Mouse (Mus musculus) cerebellum, postnatal 36 days (tissue): ENCODE measurements around the gene Kmt5a.

Experiments used
- DNase-seq, 2 experiments: peaks; one replicate each; pipeline ENCODE4 v3.0.0; 2021 to 2022; ENCODE audit warnings: mixed read lengths in 2 of 2

Gene Kmt5a

GRCm38 (mm10) chr5:124439447-124440093, at the start of gene Kmt5a:
Kmt5a (plus strand) TSS chr5:124439930.
- DNase-seq = peak; percentile 96

GRCm38 (mm10) chr5:124392412-124392811, 47.3 kb upstream of the Kmt5a start:
- no peak for DNase-seq

- DNase-seq = no peak
Observed at GRCm38 (mm10) chr5:124393726-124394125, 46.0 kb upstream of the Kmt5a start.

- no peak for DNase-seq
Observed at GRCm38 (mm10) chr5:124410808-124411207, 28.9 kb upstream of the Kmt5a start.

DNA sequence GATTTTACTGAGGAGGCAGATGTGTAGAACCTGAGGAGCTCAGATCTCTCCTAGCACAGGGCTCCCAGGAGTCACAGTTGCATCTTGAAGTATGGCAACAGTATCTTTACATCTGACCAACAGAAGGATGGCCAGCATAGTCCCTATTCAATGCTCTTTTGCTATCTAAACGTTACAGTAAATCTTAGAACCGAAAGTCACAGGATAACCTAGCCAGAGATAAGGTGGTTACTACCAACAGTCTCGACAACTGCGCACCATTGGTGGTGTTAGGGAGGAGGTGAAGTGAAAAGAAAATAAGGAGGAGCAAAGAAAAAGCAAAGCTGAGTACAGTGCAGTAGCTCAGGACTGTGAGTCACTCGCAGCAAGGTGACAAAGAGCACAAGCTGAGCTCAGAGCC, 27.6 kb upstream of the Kmt5a start:
- DNase-seq = no peak

GRCm38 (mm10) chr5:124418903-124419302, 20.8 kb upstream of the Kmt5a start:
- DNase-seq = no peak

DNA sequence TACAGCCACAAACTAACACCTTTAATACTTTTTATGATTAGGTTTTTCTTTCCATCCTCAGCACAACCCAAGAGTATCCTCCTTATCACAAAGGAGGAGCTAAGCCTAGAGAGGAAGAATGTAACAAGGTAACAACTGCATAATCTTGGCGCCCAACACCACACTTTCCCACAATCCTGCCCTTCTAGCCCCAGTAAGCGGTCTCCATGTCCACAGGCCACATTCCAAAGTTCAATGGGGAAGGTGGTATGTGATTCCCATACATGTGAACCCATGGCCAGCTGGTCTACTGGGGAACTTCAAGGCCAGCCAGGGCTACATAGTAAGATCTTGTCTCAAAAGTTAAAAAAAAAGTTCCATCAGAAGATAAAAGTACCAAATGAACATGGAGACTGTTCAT, 17.9 kb upstream of the Kmt5a start:
- no peak for DNase-seq

DNA sequence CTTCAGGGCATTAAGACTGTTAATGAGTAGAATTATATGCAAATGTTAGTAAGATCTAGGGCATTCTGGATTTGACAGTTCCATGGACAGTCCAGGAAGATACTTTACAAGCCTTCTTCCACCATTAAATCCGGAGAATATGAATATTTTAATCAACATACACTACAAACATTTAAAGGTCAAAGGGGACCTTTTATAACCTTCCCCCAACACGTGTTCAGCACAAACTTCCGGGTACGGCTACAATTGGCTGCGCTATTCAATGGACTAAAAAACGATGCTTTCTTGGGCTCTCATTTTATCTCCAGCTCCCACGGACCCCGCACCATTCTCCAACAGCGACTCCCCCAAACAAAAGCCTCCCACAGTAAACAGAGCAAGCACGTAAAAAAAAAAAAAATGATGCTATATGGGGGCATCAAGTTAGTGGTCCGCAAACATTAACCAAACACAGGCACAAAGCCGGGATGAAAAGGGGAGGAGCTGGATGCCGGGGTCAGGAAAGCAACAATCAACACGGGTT, 15.5 kb upstream of the Kmt5a start:
- no peak for DNase-seq

- peak in 1 of 2 experiments; percentile 41 for DNase-seq
Observed at GRCm38 (mm10) chr5:124424723-124425411, 14.9 kb upstream of the Kmt5a start.

- peak; percentile 92 to 96 for DNase-seq
Observed at GRCm38 (mm10) chr5:124425412-124426259, 14.1 kb upstream of the Kmt5a start, which contains the start of gene Sbno1. Sbno1 (minus strand) TSS chr5:124426001.

GRCm38 (mm10) chr5:124426475-124427071, 13.2 kb upstream of the Kmt5a start:
- DNase-seq = no peak

GRCm38 (mm10) chr5:124432398-124433012, 7.2 kb upstream of the Kmt5a start:
- peak; percentile 70 to 83 for DNase-seq

GRCm38 (mm10) chr5:124433048-124433447, 6.7 kb upstream of the Kmt5a start:
- DNase-seq = no peak

GRCm38 (mm10) chr5:124438229-124438628, 1.5 kb upstream of the Kmt5a start:
- DNase-seq = no peak

- DNase-seq = no peak
Observed at GRCm38 (mm10) chr5:124438746-124439145, 984 bp upstream of the Kmt5a start.

DNA sequence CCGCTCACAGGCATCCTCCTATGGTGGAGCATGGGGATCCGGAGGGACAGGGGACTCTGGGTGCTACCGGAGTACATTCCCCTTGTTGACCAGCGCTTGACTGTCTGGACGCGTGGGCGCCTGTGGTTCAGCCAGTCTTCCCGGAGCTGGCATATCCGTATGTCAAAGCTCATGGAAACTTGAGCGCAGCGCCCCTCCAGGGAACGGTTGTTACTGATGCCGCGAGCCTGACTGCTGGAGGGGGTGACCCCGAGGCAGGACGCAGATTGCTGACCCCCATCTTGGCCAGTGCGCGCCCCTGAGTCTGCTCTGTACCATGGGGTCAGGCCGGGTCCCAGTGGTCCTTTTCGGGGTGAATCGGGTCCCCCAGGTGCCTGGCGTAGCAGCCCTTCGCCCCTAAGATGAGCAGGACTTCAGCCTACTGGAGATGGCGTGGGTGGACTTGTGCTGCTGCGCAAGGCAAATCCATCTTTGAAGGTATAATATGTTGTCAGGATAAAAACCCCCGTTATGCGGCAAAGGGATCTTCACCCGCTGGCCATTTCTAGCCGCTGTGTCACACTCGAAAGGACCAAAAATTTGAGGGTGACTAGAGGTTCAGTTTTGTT, 468 bp downstream of the Kmt5a start:
- peak in 1 of 2 experiments; percentile 63 for DNase-seq

DNA sequence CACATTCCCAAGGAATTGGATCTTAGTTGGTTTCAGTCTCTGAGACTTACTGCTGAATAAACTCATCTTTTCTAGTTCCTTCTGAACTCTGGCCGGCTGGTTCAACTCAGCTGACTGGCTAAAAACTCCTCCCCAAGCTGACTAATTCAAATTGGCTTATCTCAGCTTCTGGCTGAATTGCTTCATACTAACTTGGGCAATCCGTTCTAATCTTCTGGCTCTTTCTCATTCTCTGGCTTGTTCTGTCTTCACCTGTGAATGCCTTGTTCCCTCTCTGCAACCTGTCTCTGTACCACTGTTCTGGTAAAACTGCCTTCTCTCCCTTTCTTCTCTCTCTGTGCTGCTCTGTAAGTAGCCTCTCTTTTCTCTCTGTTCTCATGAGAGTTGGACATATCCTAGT, 2.9 kb downstream of the Kmt5a start:
- DNase-seq = no peak

DNA sequence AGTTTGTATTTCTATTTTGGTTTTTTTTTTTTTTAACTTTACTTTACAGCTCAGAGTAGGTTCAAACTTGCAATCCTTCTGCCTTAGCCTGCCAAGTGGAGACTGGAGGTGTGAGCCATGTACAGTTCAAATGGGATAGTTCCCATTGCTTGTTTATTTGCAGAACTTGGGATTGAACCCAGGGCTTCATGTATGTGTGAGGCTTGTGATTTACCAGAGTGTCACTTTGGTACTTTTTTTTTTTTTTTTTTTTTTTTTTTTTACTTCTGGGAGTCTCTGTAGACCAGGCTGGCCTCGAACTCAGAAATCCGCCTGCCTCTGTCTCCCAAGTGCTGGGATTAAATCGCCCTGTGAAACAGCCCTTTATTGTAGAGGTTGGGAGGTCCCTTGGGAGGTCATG, 4.5 kb downstream of the Kmt5a start:
- DNase-seq = no peak

DNA sequence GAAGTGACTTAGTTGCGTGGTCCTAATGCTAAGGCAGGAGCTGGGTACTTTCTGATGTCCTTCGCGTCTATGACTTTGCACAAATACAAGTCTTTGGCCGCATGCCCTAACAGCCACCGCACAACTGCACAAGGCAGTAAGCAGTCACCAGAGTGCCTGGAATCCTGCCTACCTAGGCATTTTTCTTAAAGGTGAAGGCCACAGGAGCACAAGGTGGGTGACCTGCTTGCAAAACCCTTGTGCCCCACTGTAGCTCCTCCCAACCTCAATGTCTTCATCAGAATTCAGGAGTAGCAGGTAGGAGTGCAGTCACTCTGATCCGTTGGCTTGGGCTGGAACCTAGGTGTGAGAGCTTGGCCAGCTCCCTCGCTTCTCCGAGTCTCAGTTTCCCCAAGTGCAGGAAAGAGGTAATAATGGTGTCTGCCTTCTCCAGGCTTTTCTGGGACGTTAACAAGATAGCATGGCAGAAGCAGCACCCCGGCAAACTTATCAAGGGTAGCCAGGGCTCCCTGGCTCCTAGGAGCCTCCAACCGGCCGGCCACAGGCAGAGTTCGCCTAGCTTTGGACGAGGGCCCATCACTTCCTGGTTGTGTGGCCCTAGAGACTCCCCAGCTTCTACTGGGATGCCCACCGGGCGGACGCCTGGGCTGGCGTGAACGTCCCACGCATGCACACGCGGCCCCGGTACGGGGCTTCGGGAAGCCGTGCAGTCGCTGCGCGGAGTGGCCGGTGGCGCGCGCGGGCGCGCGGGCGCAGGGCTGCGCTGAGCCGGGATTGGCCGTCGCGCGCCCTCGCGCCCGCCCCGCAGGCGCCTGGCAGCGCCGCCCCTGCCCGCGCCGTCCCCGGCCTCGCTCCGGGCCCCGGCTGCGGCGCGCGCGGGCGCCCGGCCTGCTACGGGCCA, 5.2 kb downstream of the Kmt5a start:
- DNase-seq = peak; percentile 73 to 83

- DNase-seq = peak; percentile 37 to 46
Observed at GRCm38 (mm10) chr5:124445621-124446293, 6.0 kb downstream of the Kmt5a start.
